Mouse (Mus musculus) thymus, postnatal 10 days (tissue): ENCODE measurements around the gene Plac9b.
"Not testable (repeated sequence)": the region's sequence is repeated elsewhere in the genome, so short reads cannot be mapped to it uniquely, and the experiment has no call there.

Experiments
- DNase-seq, 2 experiments: peaks; one replicate each; pipeline ENCODE4 v3.0.0; 2021; ENCODE audit warnings: low spot score in 2 of 2

Gene Plac9b

GRCm38 (mm10) chr14:26182380-26182779 is at the start of gene Plac9b:
Gene Plac9b (minus strand): TSS chr14:26182480.
- DNase-seq: not testable (repeated sequence)

DNA sequence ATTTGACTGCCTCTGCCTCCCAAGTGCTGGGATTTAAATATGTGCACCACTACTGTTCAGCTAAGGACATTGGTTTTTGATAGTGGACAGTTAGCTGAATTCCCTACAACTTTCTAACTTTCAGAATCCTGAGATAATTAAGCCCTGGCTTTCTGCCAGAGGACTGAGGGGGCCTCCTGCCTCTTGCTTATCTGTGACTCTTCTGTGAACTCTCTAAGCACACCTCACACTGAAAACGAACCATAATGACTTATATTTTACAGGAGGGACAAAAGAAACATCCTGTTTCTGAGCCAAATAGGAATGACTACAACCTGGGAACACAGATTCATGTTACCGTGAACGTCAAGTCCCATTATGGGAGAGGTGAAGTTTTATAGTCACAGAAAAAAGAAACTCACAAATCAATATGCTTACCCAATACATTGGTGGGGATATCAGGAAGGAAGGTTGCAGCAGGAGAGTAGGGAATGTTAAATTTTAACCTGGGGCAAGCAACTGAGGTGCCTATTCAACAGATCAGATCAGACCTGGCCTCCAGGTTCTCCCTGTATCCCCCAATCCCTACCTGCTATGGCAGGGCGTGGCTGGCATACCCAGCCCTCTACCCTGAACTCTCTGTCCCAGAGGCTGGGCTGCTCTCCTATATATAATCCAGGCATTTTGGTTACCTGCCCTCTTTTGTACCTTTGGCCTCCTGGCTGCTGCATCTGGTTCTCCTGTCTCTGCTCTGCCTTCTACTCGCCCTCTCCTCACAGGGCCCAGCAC is 34.1 kb upstream of the Plac9b start:
- DNase-seq: not testable (repeated sequence)

DNA sequence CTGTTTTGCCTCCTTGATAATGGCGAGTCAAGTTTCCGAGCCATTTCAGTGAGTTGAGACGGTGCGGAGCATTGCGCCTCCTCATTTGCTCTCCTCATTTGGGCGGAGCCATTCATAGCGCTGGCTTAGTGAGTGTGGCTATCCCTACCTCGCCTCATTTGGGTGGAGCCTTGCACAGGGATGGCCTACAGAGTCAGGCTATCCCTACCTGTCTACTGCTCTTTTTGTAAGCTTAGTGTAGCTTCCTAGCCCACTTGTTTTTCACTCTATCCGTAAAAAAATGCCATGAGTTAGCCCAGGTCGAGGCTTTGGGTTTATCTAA is 24.6 kb upstream of the Plac9b start, which contains the start of gene Tmem254b:
Tmem254b (minus strand) TSS at position 116 of the 322 bp plus-strand sequence.
- not testable (repeated sequence) for DNase-seq

GRCm38 (mm10) chr14:26206197-26206925 is 24.1 kb upstream of the Plac9b start:
- DNase-seq: not testable (repeated sequence)

GRCm38 (mm10) chr14:26197851-26198250 is 15.6 kb upstream of the Plac9b start:
- DNase-seq: not testable (repeated sequence)

DNA sequence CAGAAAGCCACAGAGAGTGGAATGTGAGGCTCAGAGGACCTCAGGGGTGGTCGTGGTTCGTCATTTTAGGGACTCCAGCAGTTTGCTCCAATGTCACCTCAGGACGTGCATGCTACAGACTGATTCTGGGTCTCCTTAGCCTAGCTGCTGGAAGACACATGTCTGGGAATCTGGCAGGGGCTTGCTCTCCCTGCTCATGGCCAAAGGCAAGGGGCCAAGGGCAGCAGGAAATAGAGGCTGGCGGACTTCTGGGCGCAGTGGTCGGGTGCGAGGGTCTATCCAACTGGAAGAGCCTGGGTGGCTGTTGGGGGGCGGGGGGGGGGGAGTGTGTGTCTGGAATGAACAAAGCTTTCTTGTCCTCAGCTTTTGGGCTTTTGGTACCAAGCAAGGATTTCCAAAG is 6.1 kb upstream of the Plac9b start:
- DNase-seq: not testable (repeated sequence)

GRCm38 (mm10) chr14:26186638-26187037 is 4.4 kb upstream of the Plac9b start:
- DNase-seq: not testable (repeated sequence)

DNA sequence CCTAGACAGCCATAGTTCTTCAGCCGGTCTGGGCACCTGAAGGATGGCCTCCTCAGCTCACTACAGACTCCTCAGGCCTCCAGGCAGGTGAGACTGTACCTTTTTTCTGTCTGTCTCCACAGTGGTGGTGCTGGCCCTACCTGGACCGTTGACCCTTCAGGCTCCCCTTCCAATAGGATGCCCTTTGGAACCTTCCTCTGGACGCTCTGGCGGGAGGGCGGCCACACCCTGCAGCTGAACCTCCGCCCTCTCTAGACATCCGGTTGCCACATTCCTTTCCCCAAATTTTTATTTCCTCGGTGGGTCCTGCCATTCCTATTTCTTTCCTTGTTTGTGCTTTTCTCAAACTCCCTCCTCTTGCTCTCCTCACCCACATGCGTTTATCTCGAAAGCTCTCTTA is 620 bp downstream of the Plac9b start:
- not testable (repeated sequence) for DNase-seq

GRCm38 (mm10) chr14:26175028-26175427 is 7.3 kb downstream of the Plac9b start:
- not testable (repeated sequence) for DNase-seq

GRCm38 (mm10) chr14:26173955-26174354 is 8.3 kb downstream of the Plac9b start:
- DNase-seq: not testable (repeated sequence)

DNA sequence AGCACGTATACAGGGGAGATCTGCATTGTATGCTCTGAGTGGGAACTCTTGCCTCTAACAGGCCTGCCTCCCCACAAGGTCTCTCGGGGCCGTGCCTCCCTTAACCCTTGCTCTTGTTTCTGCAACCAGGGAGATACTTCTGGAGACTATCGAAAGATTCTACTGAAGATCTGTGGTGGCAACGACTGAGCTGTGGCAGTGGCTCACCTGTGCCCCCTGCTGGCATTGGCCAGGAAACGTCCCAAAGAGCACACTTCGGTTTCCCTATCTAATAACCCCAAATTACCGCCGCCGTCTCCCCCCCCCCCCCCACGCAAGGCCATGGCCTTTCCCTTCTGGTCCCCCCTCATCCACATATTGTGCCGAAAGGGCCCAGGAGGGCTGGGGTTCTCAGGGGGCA is 17.0 kb downstream of the Plac9b start:
- not testable (repeated sequence) for DNase-seq

DNA sequence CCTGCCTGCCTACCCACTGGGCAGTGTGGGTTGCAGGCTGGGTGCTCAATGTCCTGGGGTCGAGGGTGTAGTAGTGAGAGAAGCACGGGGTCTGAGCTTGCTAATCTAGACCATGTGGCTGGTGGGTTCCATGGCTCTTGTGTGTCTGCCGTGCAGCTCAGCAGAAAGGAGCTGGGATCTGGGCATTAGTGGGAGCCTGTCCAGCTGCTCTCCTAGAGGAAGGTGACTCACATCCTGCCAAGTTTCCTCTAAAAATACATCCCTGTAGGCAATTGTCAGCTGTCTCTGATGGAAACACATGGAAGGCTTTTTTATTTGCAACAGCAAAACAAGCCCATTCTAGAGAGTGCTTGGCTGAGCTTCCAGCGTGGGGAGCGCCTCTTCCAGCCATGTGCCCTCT is 19.9 kb downstream of the Plac9b start:
- DNase-seq: not testable (repeated sequence)

GRCm38 (mm10) chr14:26161156-26161555 is 21.1 kb downstream of the Plac9b start:
- DNase-seq: not testable (repeated sequence)

DNA sequence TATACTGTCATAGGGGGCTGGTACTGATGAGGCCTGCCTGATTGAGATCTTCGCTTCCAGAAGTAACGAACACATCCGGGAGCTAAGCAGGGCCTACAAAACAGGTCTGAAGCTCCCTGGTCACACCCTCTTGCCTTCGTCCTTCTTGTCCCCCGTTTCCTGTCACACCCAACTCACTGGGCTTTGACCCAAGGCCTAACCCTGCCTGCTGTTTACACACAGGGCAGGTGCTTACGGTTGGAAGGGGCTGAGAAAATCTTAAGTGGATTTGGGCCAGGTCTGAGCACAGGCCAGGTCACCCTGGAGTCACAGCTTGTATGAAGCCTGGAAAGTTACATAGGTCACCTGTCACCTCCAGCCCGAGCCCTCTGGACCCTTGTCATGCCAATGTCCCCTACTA is 26.2 kb downstream of the Plac9b start:
- not testable (repeated sequence) for DNase-seq

GRCm38 (mm10) chr14:26147095-26147494 is 35.2 kb downstream of the Plac9b start:
- not testable (repeated sequence) for DNase-seq

DNA sequence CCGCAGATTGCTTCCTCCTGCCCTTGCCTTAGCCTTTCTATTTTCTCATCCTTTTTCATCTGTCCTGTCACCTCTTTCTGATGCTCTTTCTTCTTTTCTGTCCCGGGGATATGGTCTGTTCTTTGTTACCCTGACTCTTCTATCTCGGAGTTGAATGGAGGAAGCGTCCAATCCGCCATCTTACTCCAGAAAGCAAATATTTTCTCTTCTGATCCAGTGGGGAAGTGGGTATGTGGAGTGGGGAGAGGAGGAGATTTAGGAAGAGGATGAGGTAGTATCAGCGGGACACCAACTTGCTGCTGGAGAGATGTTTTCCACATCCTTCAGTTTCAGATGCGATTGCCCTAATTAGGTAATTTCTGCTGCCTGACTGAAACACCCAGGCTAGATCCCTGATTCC is 63.2 kb downstream of the Plac9b start:
- DNase-seq: not testable (repeated sequence)

DNA sequence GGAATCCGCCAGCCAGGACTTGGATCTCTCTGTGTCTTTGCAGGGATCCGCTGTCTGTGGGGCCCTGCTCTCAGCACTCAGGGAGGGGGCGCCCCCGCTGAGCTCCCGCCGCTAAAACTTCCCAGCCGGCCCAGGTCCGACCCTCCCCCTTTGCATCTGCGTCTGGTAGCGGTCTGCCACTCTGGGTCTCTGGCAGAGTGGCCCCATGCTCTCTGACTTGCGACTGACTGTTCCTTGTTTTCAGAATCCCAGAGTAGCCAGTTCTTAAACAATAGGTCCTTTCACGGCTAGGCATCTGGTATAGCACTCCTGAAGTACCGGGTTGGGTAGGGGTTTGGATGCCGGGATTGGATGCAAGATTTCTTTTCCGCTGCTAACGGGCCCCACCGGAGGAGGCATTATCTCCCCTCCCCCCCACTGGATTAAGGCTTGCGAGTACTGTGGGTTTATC is 63.7 kb downstream of the Plac9b start:
- DNase-seq: not testable (repeated sequence)

GRCm38 (mm10) chr14:26118150-26118549 is 64.1 kb downstream of the Plac9b start, which contains the start of gene Duxbl2:
Gene Duxbl2 (plus strand): TSS chr14:26118349.
- not testable (repeated sequence) for DNase-seq
